Mouse (Mus musculus) midbrain, embryonic 11.5 days (tissue): Measurements from ENCODE around the gene Edem2. TPM values are rescaled to one million over a fixed set of nuclear protein-coding genes. Genes with fewer than 3 reads are reported as not detected.

Experiments
- ATAC-seq: fragments of 200-750 bp; cut with Nextera tagmentation; 2 replicates; pipeline ENCODE4 v1.8.0; 2017; ENCODE audit warnings: moderate TSS enrichment, moderate library complexity; ENCODE audit not compliant: low FRiP score
- DNase-seq: peaks from one replicate; pipeline ENCODE4 v3.0.0; 2015; ENCODE audit warnings: low spot score; ENCODE audit errors: missing footprints
- H3K27ac ChIP-seq: fragments of 300-500 bp; sonication (generic); 2 replicates; pipeline ENCODE4 v1.5.1; 2014; ENCODE audit warnings: low read depth, low read length
- H3K27me3 ChIP-seq: fragments of 300-500 bp; sonication (generic); 2 replicates; pipeline ENCODE4 v1.6.1; 2014; ENCODE audit warnings: mild to moderate bottlenecking, low read length, moderate library complexity, mixed read lengths; ENCODE audit not compliant: control insufficient read depth, insufficient read depth
- H3K36me3 ChIP-seq: fragments of 300-500 bp; sonication (generic); 2 replicates; pipeline ENCODE4 v1.6.1; 2014; ENCODE audit warnings: mild to moderate bottlenecking, low read length, moderate library complexity, mixed read lengths; ENCODE audit not compliant: control insufficient read depth, insufficient read depth
- H3K4me1 ChIP-seq: fragments of 300-500 bp; sonication (generic); 2 replicates; pipeline ENCODE4 v1.6.1; 2014; ENCODE audit warnings: low read length; ENCODE audit not compliant: control insufficient read depth, insufficient read depth
- H3K4me2 ChIP-seq: fragments of 300-500 bp; sonication (generic); 2 replicates; pipeline ENCODE4 v1.6.1; 2014; ENCODE audit warnings: mild to moderate bottlenecking, moderate library complexity
- H3K4me3 ChIP-seq: fragments of 300-500 bp; sonication (generic); 2 replicates; pipeline ENCODE4 v1.5.1; 2014; ENCODE audit warnings: low read depth, low read length
- H3K9ac ChIP-seq: fragments of 300-500 bp; sonication (generic); 2 replicates; pipeline ENCODE4 v1.6.1; 2014; ENCODE audit warnings: low read length
- H3K9me3 ChIP-seq: fragments of 300-500 bp; sonication (generic); 2 replicates; pipeline ENCODE4 v1.6.1; 2016; ENCODE audit warnings: low read length; ENCODE audit not compliant: control insufficient read depth
- WGBS: fragments of 180-500 bp; shearing (Covaris S2); extraction: QIAGEN DNeasy Blood & Tissue Kit; methylation state at CpG from one replicate; pipeline ENCODE4 v1.1.7; 2014; 5-methylcytosine and 5-hydroxymethylcytosine counted together
- polyA plus RNA-seq: library from polyadenylated mRNA; unstranded; fragments of >200 nt; fragmentation: Nextera tagmentation; extraction: Ambion mirVana; gene quantifications from 2 replicates; pipeline ENCODE4 v1.2.1, GENCODE M21; 2014

Gene Edem2
- polyA plus RNA-seq, 1 experiment from 2014 or later, result 32.3 TPM

DNA sequence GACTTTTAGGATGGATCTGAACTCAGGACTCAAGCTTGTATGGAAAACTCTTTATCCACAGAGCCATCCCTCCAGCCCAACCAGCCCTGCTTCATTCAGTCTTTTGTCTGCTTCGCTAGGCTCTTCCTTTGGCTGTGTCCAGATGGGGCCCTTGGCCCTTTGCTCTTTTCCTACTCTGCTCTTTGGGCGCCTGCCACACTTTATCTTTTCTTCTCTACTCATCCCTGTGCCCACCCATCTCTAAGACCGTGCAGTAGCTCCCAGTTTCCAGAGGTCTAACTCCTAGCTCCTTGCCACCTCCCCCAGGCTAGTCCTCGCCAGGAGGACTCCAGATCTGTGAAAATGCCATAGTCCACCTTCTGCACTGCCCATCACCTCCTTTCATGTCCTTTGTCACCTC, 44.4 kb upstream of the Edem2 start:
- ATAC-seq, result no peak
- Histone ChIP-seq H3K27me3 (peaks cover 17% of the 10 kb centered on the region), H3K4me3 (no peak overlapping the region), H3K4me2 (no peak overlapping the region), H3K27ac (no peak overlapping the region), H3K4me1 (peaks cover 5% of the 10 kb centered on the region; the same call in 1 of the 2 replicates), H3K36me3 (no peaks in the 10 kb centered on the region), H3K9me3 (no peaks in the 10 kb centered on the region), H3K9ac (no peak overlapping the region)
- no peak for DNase-seq
- WGBS, result 67% methylated on average over 4 of the region's 4 CpGs

DNA sequence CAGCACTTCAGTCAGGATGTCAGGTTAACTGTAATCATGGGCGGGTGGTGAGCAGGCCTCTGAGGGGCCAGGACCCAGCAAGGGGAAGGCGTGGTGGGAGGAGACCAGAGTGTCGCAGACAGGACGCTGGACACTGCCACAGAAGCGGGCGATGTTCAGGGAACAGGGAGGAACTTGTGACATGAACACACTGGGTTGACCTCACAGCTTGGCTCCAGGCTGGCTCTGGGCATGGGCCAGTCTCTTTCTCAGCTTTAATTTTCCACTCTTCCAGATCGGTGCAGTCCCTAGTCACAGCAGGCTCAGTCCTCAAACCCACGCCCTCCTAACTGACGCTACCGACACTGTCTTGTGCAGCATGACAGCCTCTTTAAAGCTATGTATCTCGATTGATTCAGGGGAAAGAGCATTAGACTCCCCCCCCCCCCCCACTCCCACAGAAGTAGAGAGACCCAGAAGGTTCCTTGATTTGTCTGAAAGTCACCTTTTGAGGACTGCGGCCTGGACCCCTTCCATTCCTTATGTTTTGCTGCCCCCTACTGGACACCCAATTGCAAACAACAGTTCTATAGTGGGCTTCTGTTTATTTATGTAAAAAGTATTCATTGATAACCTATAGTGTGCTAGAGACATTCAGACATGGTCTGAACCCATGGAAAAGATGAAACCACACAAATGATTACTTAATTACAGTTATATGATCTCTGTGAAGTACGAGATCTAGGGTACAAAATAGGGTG, 35.6 kb upstream of the Edem2 start:
- H3K4me1 ChIP-seq, result no peaks in the 10 kb centered on the region
- H3K27me3 ChIP-seq, result no peaks in the 10 kb centered on the region
- DNase-seq (peak; percentile 98), ATAC-seq (peak; percentile 66; the same call in 1 of the 2 replicates)
- H3K36me3 ChIP-seq, result no peaks in the 10 kb centered on the region
- no peak overlapping the region for H3K27ac ChIP-seq
- no peak overlapping the region for H3K4me2 ChIP-seq
- H3K9me3 ChIP-seq, result no peaks in the 10 kb centered on the region
- no peak overlapping the region for H3K4me3 ChIP-seq
- no peak overlapping the region for H3K9ac ChIP-seq
- WGBS, result 54% methylated on average over 13 of the region's 13 CpGs

DNA sequence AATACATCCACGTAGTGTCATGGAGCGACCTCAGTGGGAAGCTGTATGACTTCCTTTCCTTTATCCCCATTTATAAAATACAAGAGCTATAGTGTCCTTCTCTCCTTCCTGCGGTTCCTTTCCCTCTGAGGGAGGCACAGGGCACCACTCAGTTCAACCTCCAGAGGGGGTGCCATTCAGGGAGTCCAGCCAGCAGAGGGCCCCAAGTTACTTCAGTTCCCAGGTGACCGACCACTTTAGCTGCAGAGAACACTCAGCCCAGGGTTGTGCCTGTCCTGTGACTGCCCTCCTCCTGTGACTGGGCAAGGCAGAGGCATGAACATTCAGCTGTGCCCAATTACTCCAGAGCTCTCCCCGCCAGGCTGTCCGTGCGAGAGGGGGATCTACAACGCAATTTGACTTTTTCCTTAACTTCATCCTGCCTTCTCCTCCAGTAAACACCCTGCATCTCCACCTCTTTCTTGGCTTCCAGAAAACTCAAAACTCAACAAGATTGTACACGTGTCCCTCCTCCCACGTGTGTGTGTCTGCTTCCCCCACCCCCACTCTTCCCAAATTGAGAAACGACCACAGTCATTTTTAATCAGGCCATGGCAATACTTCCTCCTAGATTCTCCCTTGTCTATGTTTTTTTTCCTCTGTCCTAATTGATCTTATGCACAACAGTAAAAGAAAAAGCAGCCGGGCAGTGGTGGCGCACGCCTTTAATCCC, 27.7 kb upstream of the Edem2 start:
- DNase-seq (no peak), ATAC-seq (no peak)
- H3K36me3 ChIP-seq, result no peaks in the 10 kb centered on the region

DNA sequence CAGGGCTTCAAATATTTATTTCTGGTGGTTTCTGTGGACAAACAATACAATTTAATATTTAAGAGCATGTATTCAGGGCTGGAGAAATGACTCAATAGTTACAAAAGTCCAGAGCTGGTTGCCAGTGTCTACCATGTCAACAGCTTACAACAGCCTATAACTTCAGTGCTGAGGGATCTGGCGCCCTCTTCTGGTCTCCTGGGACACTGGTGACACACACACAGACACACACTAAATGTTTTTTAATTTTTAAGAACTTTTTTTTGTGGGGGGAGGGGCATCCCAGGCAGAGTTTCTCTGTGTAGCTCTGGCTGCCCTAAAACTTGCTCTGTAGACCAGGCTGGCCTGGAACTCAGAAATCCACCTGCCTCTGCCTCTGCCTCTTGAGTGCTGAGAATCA, 26.5 kb upstream of the Edem2 start:
- Histone ChIP-seq H3K4me3 (no peak overlapping the region), H3K36me3 (no peaks in the 10 kb centered on the region), H3K9ac (no peak overlapping the region), H3K9me3 (no peaks in the 10 kb centered on the region), H3K4me2 (no peak overlapping the region), H3K27me3 (no peaks in the 10 kb centered on the region), H3K27ac (no peak overlapping the region), H3K4me1 (no peaks in the 10 kb centered on the region; the same call in 1 of the 2 replicates)
- WGBS, result 5% methylated on average over 1 of the region's 1 CpGs
- ATAC-seq, result no peak
- no peak for DNase-seq

More for the DNA sequence above, 27.7 kb upstream of the Edem2 start:
- H3K9ac ChIP-seq, result no peak overlapping the region
- no peak overlapping the region for H3K4me2 ChIP-seq
- WGBS, result 65% methylated on average over 14 of the region's 14 CpGs
- H3K9me3 ChIP-seq, result no peaks in the 10 kb centered on the region
- H3K4me3 ChIP-seq, result no peak overlapping the region
- H3K27me3 ChIP-seq, result no peaks in the 10 kb centered on the region
- H3K4me1 ChIP-seq, result no peaks in the 10 kb centered on the region
- H3K27ac ChIP-seq, result no peak overlapping the region

DNA sequence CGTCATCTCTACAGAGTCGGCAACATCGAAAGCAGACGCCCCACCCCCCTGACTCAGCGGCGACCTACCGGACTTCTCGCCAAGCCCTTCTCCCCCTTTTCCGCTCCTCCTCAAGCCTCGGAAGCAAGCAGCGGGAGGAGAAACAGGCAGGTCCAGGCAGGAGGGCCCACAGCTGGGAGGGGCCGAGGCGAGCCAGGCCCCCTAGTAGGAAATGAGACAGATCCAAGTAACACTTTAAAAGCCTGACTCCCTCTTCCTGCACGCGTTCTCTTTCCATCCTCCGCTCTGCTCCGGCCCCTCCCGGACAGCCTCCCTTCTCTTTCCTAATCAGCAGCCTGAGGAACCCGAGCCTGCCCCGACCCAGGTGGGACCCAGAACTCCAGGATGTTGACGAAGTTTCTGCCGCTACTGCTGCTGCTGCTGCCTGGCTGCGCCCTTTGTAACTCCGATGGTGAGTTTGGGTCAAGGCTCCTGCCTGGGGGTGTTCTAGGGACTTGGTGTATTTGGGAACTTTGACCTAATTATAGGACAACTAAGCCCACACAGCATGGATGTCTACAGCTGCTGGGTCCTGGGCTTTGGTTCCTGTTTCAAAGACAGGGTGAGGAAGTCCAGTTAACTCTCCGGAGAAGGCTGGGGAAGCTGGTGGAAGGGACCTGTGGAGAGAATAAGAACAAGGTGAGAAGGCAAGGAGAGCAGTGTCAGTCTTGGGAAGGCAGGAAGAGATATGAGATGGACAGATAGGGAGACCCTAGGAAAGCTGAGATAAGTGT, 21.9 kb upstream of the Edem2 start, which contains the start of gene Procr:
Procr (plus strand) TSS at position 104 of the 773 bp plus-strand sequence.
- DNase-seq (peak; percentile 86), ATAC-seq (no peak)
- H3K4me2 ChIP-seq, result peak within 1 kb of the TSS; percentile 55
- no peak within 1 kb of the TSS for H3K27ac ChIP-seq
- H3K36me3 ChIP-seq, result no peaks in the 10 kb centered on the region
- H3K9me3 ChIP-seq, result no peaks in the 10 kb centered on the region
- WGBS, result 1% methylated on average over 25 of the region's 25 CpGs
- H3K4me3 ChIP-seq, result peak within 1 kb of the TSS; percentile 27
- H3K27me3 ChIP-seq, result no peaks in the 10 kb centered on the region
- H3K4me1 ChIP-seq, result no peaks in the 10 kb centered on the region; the same call in 1 of the 2 replicates
- peak within 1 kb of the TSS; percentile 53 for H3K9ac ChIP-seq

DNA sequence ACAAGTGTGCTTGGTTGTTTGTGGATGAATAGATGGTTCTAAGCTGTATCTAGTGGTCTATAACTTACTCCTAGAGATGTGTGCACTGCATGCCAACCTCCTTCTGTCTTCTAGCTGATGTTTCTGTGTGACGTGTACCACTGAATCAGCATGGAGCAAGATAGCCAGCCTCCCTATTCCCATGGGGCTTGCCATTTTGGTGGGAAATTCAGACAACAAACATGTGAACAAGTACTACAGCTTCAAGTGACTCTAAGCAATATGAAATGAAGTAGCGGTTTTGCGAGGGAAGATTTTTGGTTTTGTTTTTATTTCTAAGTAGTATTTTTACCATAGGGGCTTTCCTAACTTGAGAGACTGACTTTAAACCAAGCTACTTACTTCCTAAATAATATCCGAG, 20.1 kb upstream of the Edem2 start:
- ATAC-seq, result no peak

DNA sequence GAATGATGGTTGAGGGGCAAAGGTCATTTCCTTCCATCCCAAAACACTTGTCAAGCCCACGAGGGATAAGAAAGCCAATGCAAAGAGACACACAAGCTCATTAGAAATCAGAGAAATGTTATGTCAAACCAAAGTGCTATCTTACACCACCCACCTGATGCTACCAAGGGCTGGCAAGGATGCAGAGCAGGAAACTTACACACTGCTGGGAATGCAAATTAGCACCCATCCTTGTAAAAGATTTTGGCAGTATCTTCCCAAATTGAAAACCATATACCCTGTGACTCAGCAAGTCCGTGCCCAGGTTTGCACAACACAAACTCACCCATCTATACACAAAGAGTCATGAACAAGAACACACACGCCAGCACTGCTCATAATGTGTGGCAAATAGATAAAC, 16.2 kb upstream of the Edem2 start:
- H3K4me2 ChIP-seq, result no peak overlapping the region
- ATAC-seq, result no peak
- 67% methylated on average over 3 of the region's 3 CpGs for WGBS

More for the DNA sequence above, 20.1 kb upstream of the Edem2 start:
- no peak for DNase-seq
- 91% methylated on average over 4 of the region's 4 CpGs for WGBS
- H3K9ac ChIP-seq, result no peak overlapping the region
- no peaks in the 10 kb centered on the region for H3K36me3 ChIP-seq
- H3K4me2 ChIP-seq, result no peak overlapping the region
- H3K9me3 ChIP-seq, result no peaks in the 10 kb centered on the region
- H3K4me1 ChIP-seq, result no peaks in the 10 kb centered on the region; the same call in 1 of the 2 replicates
- no peak overlapping the region for H3K4me3 ChIP-seq
- no peak overlapping the region for H3K27ac ChIP-seq
- H3K27me3 ChIP-seq, result no peaks in the 10 kb centered on the region

DNA sequence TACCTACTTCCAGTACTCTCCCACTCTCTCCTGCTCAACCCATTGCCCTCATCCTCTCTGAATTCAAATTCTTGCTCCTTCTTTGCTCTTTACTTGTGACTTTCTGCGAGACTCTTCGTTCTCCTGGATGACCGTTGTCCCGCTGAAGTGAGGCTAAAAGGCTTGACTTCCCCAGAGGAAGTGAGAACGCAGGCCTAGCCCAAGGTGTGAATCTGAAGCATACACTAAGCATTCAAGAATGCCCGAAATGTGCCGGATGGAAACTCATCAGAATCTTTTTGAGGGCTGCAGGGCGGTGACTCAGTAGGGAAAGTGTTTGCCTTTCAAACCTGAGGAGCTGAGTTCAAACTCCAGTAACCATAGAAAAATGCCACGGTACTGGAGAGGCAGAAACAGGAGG, 14.1 kb upstream of the Edem2 start:
- DNase-seq (no peak), ATAC-seq (no peak)
- H3K27ac ChIP-seq, result no peak overlapping the region
- no peaks in the 10 kb centered on the region for H3K27me3 ChIP-seq
- H3K4me2 ChIP-seq, result no peak overlapping the region
- no peaks in the 10 kb centered on the region for H3K36me3 ChIP-seq
- H3K4me3 ChIP-seq, result no peak overlapping the region
- no peaks in the 10 kb centered on the region for H3K9me3 ChIP-seq
- WGBS, result 93% methylated on average over 9 of the region's 9 CpGs
- H3K4me1 ChIP-seq, result no peaks in the 10 kb centered on the region
- H3K9ac ChIP-seq, result no peak overlapping the region

More for the DNA sequence above, 16.2 kb upstream of the Edem2 start:
- H3K36me3 ChIP-seq, result no peaks in the 10 kb centered on the region
- no peak overlapping the region for H3K27ac ChIP-seq
- H3K4me3 ChIP-seq, result no peak overlapping the region
- no peaks in the 10 kb centered on the region for H3K9me3 ChIP-seq
- DNase-seq, result no peak
- no peaks in the 10 kb centered on the region for H3K4me1 ChIP-seq
- no peaks in the 10 kb centered on the region for H3K27me3 ChIP-seq
- H3K9ac ChIP-seq, result no peak overlapping the region
